Mouse (Mus musculus) liver, postnatal 0 days (tissue): ENCODE measurements around the gene Lpcat3.

Experiments
- CTCF ChIP-seq: sonication (generic); IDR thresholded peaks from 2 replicates; pipeline ENCODE4 v1.5.1; 2016; ENCODE audit warnings: antibody characterized with exemption, low read depth
- EP300 ChIP-seq: IDR thresholded peaks from 2 replicates; pipeline ENCODE4 v1.6.1; 2016; ENCODE audit warnings: antibody characterized with exemption, low read depth, mild to moderate bottlenecking

GRCm38 (mm10) chr6:124669234-124669859, 6.5 kb downstream of the Lpcat3 start:
- TF ChIP-seq CTCF (no peak), EP300 (no peak)
